Mouse (Mus musculus) testis, adult 2 months (tissue): Measurements from ENCODE around the gene Alox12b.

ENCODE experiments used
- CTCF ChIP-seq: fragments of 200-500 bp; IDR thresholded peaks from 2 replicates; pipeline ENCODE4 v1.5.1; 2012; ENCODE audit warnings: low read depth, mild to moderate bottlenecking, inconsistent platforms, low read length, moderate library complexity; ENCODE audit not compliant: control insufficient read depth, insufficient read depth, insufficient replicate concordance
- POLR2A ChIP-seq: fragments of 200-500 bp; IDR thresholded peaks from 2 replicates; pipeline ENCODE4 v1.6.1; 2012; ENCODE audit warnings: low read depth, mild to moderate bottlenecking, inconsistent platforms, low read length, moderate library complexity; ENCODE audit not compliant: control insufficient read depth

DNA sequence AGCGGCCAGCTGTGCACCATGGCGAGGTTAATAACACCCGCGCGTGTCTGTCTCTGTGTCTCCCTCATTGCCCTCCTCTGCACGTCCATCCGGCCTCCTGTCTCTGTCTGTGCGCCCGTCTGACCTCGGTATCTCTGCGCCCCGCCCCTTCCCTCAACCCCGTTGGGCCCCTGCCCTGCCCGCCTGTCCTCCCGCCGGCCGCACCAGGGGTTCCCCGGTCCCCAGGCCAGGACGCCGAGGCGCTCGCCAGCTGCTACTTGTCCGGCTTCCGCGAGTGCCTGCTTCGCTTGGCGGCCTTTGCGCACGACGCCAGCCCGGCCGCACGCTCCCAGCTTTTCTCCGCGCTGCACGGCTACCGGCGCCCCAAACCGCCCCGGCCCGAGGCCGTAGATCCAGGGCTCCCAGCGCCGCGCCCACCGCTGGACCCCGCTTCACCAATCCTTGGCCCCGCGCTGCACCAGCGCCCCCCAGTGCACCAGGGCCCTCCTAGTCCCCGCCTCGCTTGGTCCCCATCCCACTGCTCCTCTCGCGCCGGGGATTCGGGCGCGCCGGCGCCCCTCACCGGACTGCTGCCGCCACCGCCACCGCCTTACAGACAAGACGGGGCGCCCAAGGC, 34.3 kb upstream of the Alox12b start, which contains the start of gene 9130213A22Rik:
- TF ChIP-seq POLR2A = no peak
- peak; percentile 21; the same call in 1 of the 2 replicates for TF ChIP-seq CTCF
